Mouse (Mus musculus) adrenal gland, postnatal 10 days (tissue): ENCODE data around the gene Sgca. TPM values are rescaled to one million over a fixed set of nuclear protein-coding genes. Genes with fewer than 3 reads are reported as not detected.
"Not testable (repeated sequence)": the region's sequence is repeated elsewhere in the genome, so short reads cannot be mapped to it uniquely, and the experiment has no call there.

Source experiments
- DNase-seq: peaks from one replicate; pipeline ENCODE4 v3.0.0; 2021; ENCODE audit warnings: mixed read lengths
- long read RNA-seq, 2 experiments: library from polyadenylated mRNA; stranded (forward); transcript quantifications; one replicate each; pipeline ENCODE4 v2.0.0; 2021
- total RNA-seq, 2 experiments: library from RNA; stranded (reverse); gene quantifications; 2 replicates each; pipeline ENCODE4 v1.2.3; 2021

Gene Sgca
- 10 to 100 TPM in 1 of 2 experiments, 1 to 10 TPM in 1; 4.5 to 16.8 TPM for total RNA-seq
- long read RNA-seq, experiment 1, partial matches to known transcripts, result 0 of 2 reads
- long read RNA-seq, experiment 1, other reads (novel, unspliced or antisense), result 1 of 2 reads
- long read RNA-seq, experiment 2, partial matches to known transcripts, result 0 of 2 reads
- long read RNA-seq, experiment 2, other reads (novel, unspliced or antisense), result 1 of 2 reads

GRCm38 (mm10) chr11:94976199-94976598, at the start of gene Sgca:
Sgca (minus strand) TSS chr11:94976327.
- DNase-seq, result no peak

GRCm38 (mm10) chr11:95025227-95026012, 49.3 kb upstream of the Sgca start:
- DNase-seq, result no peak

GRCm38 (mm10) chr11:95024439-95025184, 48.5 kb upstream of the Sgca start:
- DNase-seq, result no peak

GRCm38 (mm10) chr11:95023481-95023880, 47.4 kb upstream of the Sgca start:
- DNase-seq, result no peak

GRCm38 (mm10) chr11:95022237-95022992, 46.3 kb upstream of the Sgca start:
- no peak for DNase-seq

- no peak for DNase-seq
These were observed 39.4 kb upstream of the Sgca start for GRCm38 (mm10) chr11:95015484-95015883.

- no peak for DNase-seq
These were observed 36.4 kb upstream of the Sgca start for GRCm38 (mm10) chr11:95012487-95012886.

GRCm38 (mm10) chr11:95012075-95012474, 35.9 kb upstream of the Sgca start:
- DNase-seq, result no peak

- DNase-seq, result no peak
These were observed 35.3 kb upstream of the Sgca start for GRCm38 (mm10) chr11:95011416-95011815.

- DNase-seq, result not testable (repeated sequence)
These were observed 34.8 kb upstream of the Sgca start for GRCm38 (mm10) chr11:95010841-95011403.

GRCm38 (mm10) chr11:95010141-95010739, 34.1 kb upstream of the Sgca start:
- peak; percentile 45 for DNase-seq

GRCm38 (mm10) chr11:95009629-95010014, 33.5 kb upstream of the Sgca start, which contains the start of gene Samd14:
Samd14 (plus strand) TSS chr11:95009879.
- peak; percentile 75 for DNase-seq

GRCm38 (mm10) chr11:95008661-95009628, 32.8 kb upstream of the Sgca start:
- DNase-seq, result no peak

GRCm38 (mm10) chr11:95007418-95007817, 31.3 kb upstream of the Sgca start:
- DNase-seq, result peak; percentile 5

GRCm38 (mm10) chr11:95006525-95007219, 30.5 kb upstream of the Sgca start:
- peak; percentile 93 for DNase-seq

- peak; percentile 32 for DNase-seq
These were observed 29.9 kb upstream of the Sgca start for GRCm38 (mm10) chr11:95006038-95006437.

- DNase-seq, result peak; percentile 6
These were observed 28.7 kb upstream of the Sgca start for GRCm38 (mm10) chr11:95004937-95005198.

GRCm38 (mm10) chr11:95004136-95004936, 28.2 kb upstream of the Sgca start:
- DNase-seq, result peak; percentile 16

GRCm38 (mm10) chr11:95002705-95003104, 26.6 kb upstream of the Sgca start:
- peak; percentile 3 for DNase-seq
